Mouse (Mus musculus) stomach, postnatal 0 days (tissue): ENCODE measurements at regions not wholly inside any gene's neighbourhood (a gene's known extent, or its start where the extent isn't known, plus 50 kb on each side); places are given as distances from the start of the nearest gene placed in this dataset.

ENCODE experiments used
- ATAC-seq: fragments of 200-750 bp; cut with Nextera tagmentation; 2 replicates; pipeline ENCODE4 v1.8.0; 2017; ENCODE audit not compliant: low FRiP score, low TSS enrichment
- DNase-seq: peaks from one replicate; pipeline ENCODE4 v3.0.0-alpha.2; 2016; ENCODE audit warnings: low spot score
- H3K27ac ChIP-seq: fragments of 300-500 bp; sonication (generic); replicated peaks from 2 replicates; pipeline ENCODE4 v1.5.1; 2014; ENCODE audit warnings: mild to moderate bottlenecking, control low read depth
- H3K27me3 ChIP-seq: fragments of 300-500 bp; sonication (generic); 2 replicates; pipeline ENCODE4 v1.6.1; 2014; ENCODE audit warnings: low read length; ENCODE audit not compliant: control insufficient read depth, insufficient read depth
- H3K36me3 ChIP-seq: fragments of 300-500 bp; sonication (generic); 2 replicates; pipeline ENCODE4 v1.6.1; 2014; ENCODE audit warnings: low read length, mixed read lengths; ENCODE audit not compliant: control insufficient read depth, insufficient read depth
- H3K4me1 ChIP-seq: fragments of 300-500 bp; sonication (generic); replicated peaks from 2 replicates; pipeline ENCODE4 v1.6.1; 2014; ENCODE audit warnings: antibody characterized with exemption; ENCODE audit not compliant: control insufficient read depth, insufficient read depth
- H3K4me2 ChIP-seq: fragments of 300-500 bp; sonication (generic); replicated peaks from 2 replicates; pipeline ENCODE4 v1.6.1; 2014; ENCODE audit warnings: low read depth, mild to moderate bottlenecking, control low read depth, moderate library complexity
- H3K4me3 ChIP-seq: fragments of 300-500 bp; sonication (generic); 2 replicates; pipeline ENCODE4 v1.5.1; 2014; ENCODE audit warnings: low read depth, low read length, control low read depth
- H3K9ac ChIP-seq: fragments of 300-500 bp; sonication (generic); 2 replicates; pipeline ENCODE4 v1.6.1; 2014; ENCODE audit warnings: mild to moderate bottlenecking, low read length, control low read depth, mixed read lengths
- H3K9me3 ChIP-seq: fragments of 300-500 bp; sonication (generic); 2 replicates; pipeline ENCODE4 v1.6.1; 2016; ENCODE audit warnings: low read length; ENCODE audit not compliant: control insufficient read depth
- CTCF ChIP-seq: IDR thresholded peaks from 2 replicates; pipeline ENCODE4 v1.5.1; 2016; ENCODE audit warnings: antibody characterized with exemption, low read depth, mild to moderate bottlenecking, moderate library complexity
- EP300 ChIP-seq: optimal IDR thresholded peaks from 2 replicates; pipeline ENCODE3; 2016; ENCODE audit warnings: antibody characterized with exemption
- WGBS: fragments of 180-500 bp; shearing (Covaris S2); extraction: QIAGEN DNeasy Blood & Tissue Kit; methylation state at CpG from one replicate; pipeline ENCODE4 v1.1.7; 2014; 5-methylcytosine and 5-hydroxymethylcytosine counted together

- Histone ChIP-seq H3K4me3 (no peak overlapping the region), H3K36me3 (no peaks in the 10 kb centered on the region), H3K4me1 (no peaks in the 10 kb centered on the region), H3K27ac (no peak overlapping the region), H3K9ac (no peak overlapping the region), H3K9me3 (no peaks in the 10 kb centered on the region), H3K4me2 (no peak overlapping the region), H3K27me3 (no peaks in the 10 kb centered on the region)
- no peak for TF ChIP-seq EP300
- TF ChIP-seq CTCF: no peak
- 33% methylated on average over 4 of the region's 4 CpGs for WGBS
- ATAC-seq (no peak), DNase-seq (no peak)
Observed at GRCm38 (mm10) chr2:128521701-128522443, 69.1 kb upstream of the Spdye4c start.

GRCm38 (mm10) chr2:128523425-128524108, 67.4 kb upstream of the Spdye4c start:
- Histone ChIP-seq H3K36me3 (no peaks in the 10 kb centered on the region), H3K4me1 (no peaks in the 10 kb centered on the region), H3K4me3 (no peak overlapping the region), H3K27me3 (no peaks in the 10 kb centered on the region), H3K27ac (no peak overlapping the region), H3K4me2 (no peak overlapping the region), H3K9me3 (no peaks in the 10 kb centered on the region), H3K9ac (no peak overlapping the region)
- no peak for TF ChIP-seq CTCF
- no peak for TF ChIP-seq EP300
- ATAC-seq: no peak
- DNase-seq: no peak
- 62% methylated on average over 4 of the region's 4 CpGs for WGBS

GRCm38 (mm10) chr2:128526100-128526499, 64.9 kb upstream of the Spdye4c start:
- DNase-seq (no peak), ATAC-seq (no peak)
- no peak overlapping the region for H3K27ac ChIP-seq

GRCm38 (mm10) chr2:128526883-128527344, 64.1 kb upstream of the Spdye4c start:
- no peak for TF ChIP-seq EP300
- TF ChIP-seq CTCF: no peak
- DNase-seq (no peak), ATAC-seq (no peak)
- no peaks in the 10 kb centered on the region for H3K4me1 ChIP-seq
- H3K9me3 ChIP-seq: no peaks in the 10 kb centered on the region
- H3K4me3 ChIP-seq: no peak overlapping the region
- H3K4me2 ChIP-seq: no peak overlapping the region
- 33% methylated on average over 3 of the region's 3 CpGs for WGBS
- no peaks in the 10 kb centered on the region for H3K27me3 ChIP-seq
- H3K36me3 ChIP-seq: no peaks in the 10 kb centered on the region
- no peak overlapping the region for H3K9ac ChIP-seq
- no peak overlapping the region for H3K27ac ChIP-seq

More at GRCm38 (mm10) chr2:128526100-128526499, 64.9 kb upstream of the Spdye4c start:
- H3K9me3 ChIP-seq: no peaks in the 10 kb centered on the region
- no peak overlapping the region for H3K4me3 ChIP-seq
- H3K27me3 ChIP-seq: no peaks in the 10 kb centered on the region
- TF ChIP-seq EP300 (no peak), CTCF (no peak)
- WGBS: 67% methylated on average over 2 of the region's 2 CpGs
- H3K9ac ChIP-seq: no peak overlapping the region
- H3K36me3 ChIP-seq: no peaks in the 10 kb centered on the region
- H3K4me2 ChIP-seq: no peak overlapping the region
- no peaks in the 10 kb centered on the region for H3K4me1 ChIP-seq

GRCm38 (mm10) chr2:128536294-128536693, 54.7 kb upstream of the Spdye4c start:
- no peaks in the 10 kb centered on the region for H3K27me3 ChIP-seq
- DNase-seq (no peak), ATAC-seq (no peak)
- H3K27ac ChIP-seq: no peak overlapping the region
- WGBS: 86% methylated on average over 3 of the region's 3 CpGs
- H3K4me3 ChIP-seq: no peak overlapping the region
- no peak overlapping the region for H3K9ac ChIP-seq
- no peaks in the 10 kb centered on the region for H3K4me1 ChIP-seq
- no peak overlapping the region for H3K4me2 ChIP-seq
- H3K9me3 ChIP-seq: no peaks in the 10 kb centered on the region
- no peaks in the 10 kb centered on the region for H3K36me3 ChIP-seq
- TF ChIP-seq CTCF: no peak
- TF ChIP-seq EP300: no peak

GRCm38 (mm10) chr2:128537425-128537824, 53.6 kb upstream of the Spdye4c start:
- H3K9me3 ChIP-seq: no peaks in the 10 kb centered on the region
- H3K36me3 ChIP-seq: no peaks in the 10 kb centered on the region
- ATAC-seq (no peak), DNase-seq (no peak)
- no peak overlapping the region for H3K27ac ChIP-seq
- TF ChIP-seq CTCF (no peak), EP300 (no peak)
- no peak overlapping the region for H3K4me2 ChIP-seq
- WGBS: 73% methylated on average over 6 of the region's 6 CpGs
- no peak overlapping the region for H3K9ac ChIP-seq
- H3K4me3 ChIP-seq: no peak overlapping the region
- H3K4me1 ChIP-seq: no peaks in the 10 kb centered on the region
- H3K27me3 ChIP-seq: no peaks in the 10 kb centered on the region
